Mouse (Mus musculus): Measurements from ENCODE around the gene Kng1.

DNA sequence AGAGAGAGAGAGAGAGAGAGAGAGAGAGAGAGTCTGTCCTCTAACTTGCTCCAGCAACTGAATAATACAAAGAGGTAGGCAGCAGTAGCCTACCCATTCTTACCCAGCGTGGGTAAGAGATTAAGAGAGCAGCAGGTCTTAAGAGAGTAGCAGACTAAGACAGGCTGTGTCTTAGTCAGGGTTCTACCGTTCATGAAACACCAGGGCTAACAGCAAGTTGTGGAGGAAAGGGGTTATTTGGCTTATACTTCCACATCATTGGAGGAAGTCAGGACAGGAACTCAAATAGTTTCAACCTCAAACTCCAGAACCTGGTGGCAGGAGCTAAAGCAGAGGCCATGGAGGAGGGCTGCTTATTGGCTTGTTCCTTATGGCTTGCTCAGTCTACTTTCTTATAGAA, 46.2 kb downstream of the Kng1 start:
- TF ChIP-seq USF1 (IDR thresholded peaks at IDR 0.05; ENCODE audit: low read depth) (no peak), POLR2A (IDR thresholded peaks at IDR 0.05; ENCODE audit: insufficient read length, low read depth) (no peak), MAX (IDR thresholded peaks at IDR 0.05; ENCODE audit: low read depth) (no peak), TCF3 (IDR thresholded peaks at IDR 0.05; ENCODE audit: insufficient read length, low read depth) (no peak), CEBPB (IDR thresholded peaks at IDR 0.05; ENCODE audit: insufficient read depth, poor library complexity, severe bottlenecking) (no peak), MYOD1 (IDR thresholded peaks at IDR 0.05; ENCODE audit: control insufficient read depth in 1 of 3, insufficient read length in 2 of 3, low read depth in 2 of 3) (no peak), E2F4 (IDR thresholded peaks at IDR 0.05; ENCODE audit: insufficient read depth) (no peak), POLR2AphosphoS2 (IDR thresholded peaks at IDR 0.05; ENCODE audit: insufficient read length, low read depth) (no peak), REST (IDR thresholded peaks at IDR 0.05; ENCODE audit: insufficient read depth, insufficient read length) (no peak), MYOG (IDR thresholded peaks at IDR 0.05; ENCODE audit: control insufficient read depth in 1 of 3, insufficient read depth in 1 of 3, insufficient read length in 2 of 3, low read depth in 2 of 3) (no peak)
